Mouse (Mus musculus) G1E-ER4 (cell line): ENCODE measurements around the gene Shc1. TPM values are rescaled to one million over a fixed set of nuclear protein-coding genes. Genes with fewer than 3 reads are reported as not detected.

ENCODE experiments used
- GATA1 ChIP-seq: IDR thresholded peaks from one replicate; pipeline ENCODE4 v1.8.0; 2012; ENCODE audit warnings: low read length, inconsistent platforms
- polyA plus RNA-seq: library from polyadenylated mRNA; stranded (reverse); fragments of >175 nt; gene quantifications from 2 replicates; pipeline ENCODE4 v1.2.3, GENCODE M21; 2012

Shc1 gene
- polyA plus RNA-seq, 1 experiment, result 171 TPM

DNA sequence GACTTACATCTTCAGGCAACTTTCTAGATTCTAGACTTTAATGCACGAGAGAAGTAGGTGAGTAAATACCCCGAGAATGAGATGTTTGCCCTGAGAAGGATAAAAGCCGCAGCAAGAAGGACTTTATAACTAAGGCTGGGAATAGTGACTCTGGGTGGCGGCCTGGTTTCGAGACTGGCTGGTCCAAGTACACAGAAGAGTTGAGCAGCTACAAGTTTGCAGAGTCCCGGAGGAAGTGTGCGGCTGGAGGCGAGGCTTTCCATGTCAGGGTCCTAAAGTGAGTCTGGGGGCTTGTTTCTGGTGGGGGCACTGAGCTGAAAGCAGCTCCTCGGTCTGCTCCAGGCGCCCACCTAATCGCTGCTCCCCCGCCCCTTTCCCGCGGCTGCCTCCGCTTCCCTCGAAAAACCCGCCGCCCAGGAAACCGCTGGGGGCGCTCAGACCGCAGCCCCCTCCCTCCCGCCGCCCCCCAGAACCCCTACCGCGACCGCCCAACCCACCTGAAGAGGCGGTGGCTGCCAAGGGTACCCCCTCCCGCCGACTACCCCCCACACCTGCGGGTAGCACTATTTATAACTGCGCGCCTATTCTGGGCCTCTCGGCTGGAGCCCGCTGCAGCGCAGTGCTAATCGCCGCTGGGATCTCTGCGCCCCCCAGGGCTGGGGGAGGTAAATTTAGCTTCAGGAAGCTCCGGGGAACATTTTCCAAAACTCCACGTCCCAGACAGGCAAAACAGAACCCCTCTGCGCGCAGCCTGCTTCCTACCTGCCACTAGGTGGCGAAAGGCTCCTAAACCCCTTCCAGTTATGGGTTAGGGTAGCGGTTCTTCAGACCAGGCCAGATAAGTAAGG, 22.2 kb upstream of the Shc1 start:
- TF ChIP-seq GATA1, result no peak

DNA sequence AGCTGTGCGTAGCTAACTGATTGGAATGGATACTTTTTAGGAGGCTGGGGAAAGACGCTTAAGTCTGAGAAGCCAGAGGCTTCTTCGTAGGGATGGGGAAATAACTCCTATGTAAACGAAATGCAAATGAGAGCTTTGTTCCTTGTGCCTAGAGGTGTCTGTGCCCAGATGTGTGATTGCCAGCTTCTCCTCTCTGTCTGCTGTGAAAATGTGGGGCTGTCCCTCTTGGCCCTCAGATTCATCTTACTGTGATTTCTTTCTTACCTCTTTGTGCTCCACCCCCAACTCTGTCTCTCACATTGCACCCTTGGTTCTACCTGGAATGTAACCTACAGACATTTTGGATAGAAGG, 21.6 kb upstream of the Shc1 start:
- TF ChIP-seq GATA1, result no peak

DNA sequence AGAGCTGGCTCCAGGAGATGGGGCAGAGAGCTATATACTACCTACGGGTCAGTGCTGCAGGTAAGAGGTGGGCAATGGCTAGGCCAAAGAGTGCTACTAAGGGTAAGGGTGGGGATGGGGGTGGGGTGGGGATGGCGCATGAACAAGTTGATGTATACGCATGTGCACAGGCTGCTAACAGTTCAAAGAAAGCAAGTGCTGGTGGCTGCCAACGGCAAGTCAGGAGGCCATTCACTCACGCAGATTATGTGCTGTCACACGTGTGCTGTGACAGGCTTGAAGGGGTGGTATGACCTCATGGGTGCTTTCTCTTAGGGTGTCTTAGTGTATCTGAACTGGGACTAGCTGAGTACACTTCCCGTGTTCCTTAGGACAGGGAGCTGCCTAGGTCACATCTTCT, 16.9 kb upstream of the Shc1 start:
- no peak for TF ChIP-seq GATA1

DNA sequence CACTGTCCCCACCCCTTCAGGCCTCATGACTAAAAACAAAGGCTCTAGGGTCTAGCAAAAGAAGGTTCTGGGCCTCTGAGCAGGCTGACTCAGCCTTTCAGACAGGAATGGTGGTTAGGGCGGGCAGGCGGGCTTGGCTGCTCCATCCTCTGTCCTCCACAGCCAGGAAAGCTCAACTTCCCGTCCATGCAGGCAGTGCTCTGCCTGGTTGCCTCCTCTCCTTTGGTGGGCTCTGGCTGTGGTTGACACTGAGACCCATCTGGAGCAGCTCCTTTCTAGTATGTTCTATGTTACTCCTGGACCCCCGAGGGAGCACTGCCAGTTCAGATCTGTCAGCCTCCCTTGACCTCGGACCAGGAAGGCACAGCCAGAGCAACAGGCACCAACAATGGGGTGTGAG, 15.6 kb upstream of the Shc1 start, which contains the start of gene Lenep:
Gene Lenep, minus strand, starts transcription at position 101 of the 400 bp plus-strand sequence.
- no peak for TF ChIP-seq GATA1

DNA sequence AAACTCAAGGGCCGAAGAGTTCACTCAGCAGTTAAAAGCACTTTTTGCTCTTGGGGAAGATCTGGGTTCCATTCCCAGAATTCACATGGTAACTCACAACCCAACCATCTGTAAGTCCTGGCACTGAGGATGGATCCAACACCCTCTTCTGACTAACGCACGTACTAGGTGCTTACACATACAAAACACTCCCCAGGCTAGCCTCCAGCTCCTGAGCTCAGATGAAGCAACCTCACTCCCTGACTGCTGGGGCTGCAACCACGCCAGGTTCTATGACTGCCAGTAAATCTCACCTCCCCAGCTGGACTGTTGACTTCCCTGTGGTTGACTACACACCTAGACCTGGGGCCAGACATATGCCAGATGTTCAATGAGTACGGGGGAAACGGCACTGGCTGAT, 11.4 kb upstream of the Shc1 start:
- TF ChIP-seq GATA1, result no peak

DNA sequence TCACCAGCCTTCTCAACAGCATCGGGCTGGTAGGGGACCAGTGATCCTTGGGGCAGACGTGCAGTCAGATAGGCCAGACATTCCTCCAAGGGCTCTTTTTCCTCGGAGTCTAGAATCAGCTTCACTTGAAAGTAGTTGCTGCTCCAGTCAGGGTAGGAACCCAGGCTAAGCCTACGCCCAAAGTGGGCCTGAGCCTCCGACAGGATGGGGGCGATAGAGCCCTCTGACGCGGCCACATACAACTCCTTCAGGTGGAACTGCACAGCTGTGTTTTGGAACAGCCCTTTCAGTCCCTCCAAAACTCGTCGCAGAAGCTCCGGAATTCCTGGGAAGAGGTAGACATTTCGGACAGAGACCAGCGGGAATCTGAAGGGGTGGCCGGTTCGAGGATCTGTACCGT, 9.8 kb upstream of the Shc1 start:
- no peak for TF ChIP-seq GATA1

DNA sequence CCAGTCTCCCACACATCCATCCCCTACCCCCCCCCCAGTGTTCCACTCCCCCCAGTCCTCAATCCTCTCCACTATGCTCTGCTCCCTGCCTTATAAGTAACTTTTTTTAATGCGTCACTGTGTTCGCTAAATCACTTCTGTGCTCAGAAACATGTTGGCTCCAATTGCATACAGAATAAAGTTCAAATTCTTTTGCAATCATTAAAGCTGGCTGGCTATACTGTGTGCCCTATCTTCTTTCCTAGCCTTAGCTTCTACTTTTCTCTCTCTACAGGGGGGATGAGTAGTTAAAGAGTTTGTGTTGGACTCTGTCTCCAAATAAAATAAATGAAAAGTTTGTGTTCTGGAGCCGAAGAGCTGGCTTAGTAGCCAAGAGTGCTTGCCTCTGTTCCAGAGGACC, 8.5 kb upstream of the Shc1 start:
- TF ChIP-seq GATA1, result no peak

DNA sequence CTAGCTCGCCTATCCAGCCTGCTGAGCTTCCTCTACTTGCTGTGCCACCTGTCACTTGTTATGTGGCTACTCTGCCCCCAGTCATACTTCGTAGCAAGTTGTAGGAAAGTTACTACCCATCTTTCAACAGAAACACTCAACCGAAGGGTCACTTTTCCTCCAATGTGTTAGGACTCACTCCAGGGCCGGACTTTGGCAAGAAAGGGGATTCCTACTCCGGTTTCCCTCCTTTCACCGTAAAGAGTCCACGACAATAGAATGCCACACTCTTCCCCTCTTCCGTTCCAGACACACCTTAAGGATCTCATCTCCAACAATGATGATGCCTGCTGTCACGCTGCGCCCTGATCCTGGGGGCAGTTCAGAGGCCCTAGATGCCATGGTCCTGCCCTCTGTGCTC, 7.4 kb upstream of the Shc1 start:
- TF ChIP-seq GATA1, result no peak

DNA sequence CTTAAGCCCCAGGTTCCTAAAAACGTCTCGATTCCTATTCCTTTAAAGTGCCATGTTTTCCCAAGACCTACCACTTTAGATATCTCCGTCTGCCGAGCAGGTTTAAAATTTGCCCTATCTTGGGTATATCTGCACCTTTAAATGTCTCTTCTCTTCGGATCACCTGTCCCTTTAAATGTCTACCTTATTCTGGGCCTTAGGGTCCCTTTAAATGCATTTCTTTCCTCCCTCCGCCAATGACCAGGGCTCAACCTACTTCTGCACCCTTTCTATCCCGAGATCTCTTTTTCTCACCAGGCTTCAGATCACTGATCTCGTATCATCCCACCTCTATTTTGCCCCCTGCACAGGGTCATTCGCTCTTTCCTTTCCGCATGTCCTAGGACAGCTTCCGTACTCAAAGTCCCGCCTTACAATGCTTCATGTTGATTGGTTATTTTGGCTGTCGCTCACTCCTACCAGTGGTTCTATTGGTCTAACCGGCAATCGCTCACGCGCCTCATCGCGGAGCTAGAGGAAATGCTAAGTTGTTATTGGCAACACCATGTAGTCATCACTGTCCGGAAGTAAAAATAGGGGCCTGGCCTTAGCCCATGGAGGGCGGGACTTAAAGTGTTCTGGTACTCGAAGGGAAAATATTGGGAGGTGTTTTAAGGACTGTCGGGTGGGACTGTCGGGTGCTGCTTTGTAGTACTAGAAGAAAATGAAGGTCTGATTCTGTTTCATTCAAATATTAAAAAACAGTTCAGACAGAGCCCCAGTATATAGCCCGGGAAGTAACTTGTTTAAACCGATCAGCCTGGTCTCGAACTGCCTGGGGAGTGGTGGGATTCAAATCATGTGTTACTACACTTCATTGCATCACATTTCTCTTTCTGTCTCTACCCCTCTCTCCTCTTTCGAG, 6.5 kb upstream of the Shc1 start, which contains the start of gene Flad1:
Gene Flad1, minus strand, starts transcription at position 381 of the 904 bp plus-strand sequence.
- TF ChIP-seq GATA1, result no peak

DNA sequence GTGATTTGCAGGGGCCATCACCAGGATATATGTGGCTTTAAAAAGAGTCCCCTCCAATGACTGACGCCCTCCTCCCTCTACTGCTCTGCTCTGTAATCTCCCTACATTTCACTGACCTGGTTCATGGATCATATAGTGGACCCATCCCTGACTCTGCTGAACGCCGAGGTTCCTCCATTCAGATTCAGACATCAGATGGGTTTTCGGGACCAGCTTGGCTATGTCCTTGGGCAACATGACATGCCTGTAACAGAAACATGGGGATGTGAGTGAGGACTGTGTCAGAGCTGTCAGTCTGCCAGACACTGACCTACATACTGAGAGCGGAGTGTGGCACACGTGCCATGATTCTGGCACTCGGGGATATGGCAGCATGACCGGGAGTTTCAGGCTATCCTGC, 2.1 kb upstream of the Shc1 start:
- no peak for TF ChIP-seq GATA1

DNA sequence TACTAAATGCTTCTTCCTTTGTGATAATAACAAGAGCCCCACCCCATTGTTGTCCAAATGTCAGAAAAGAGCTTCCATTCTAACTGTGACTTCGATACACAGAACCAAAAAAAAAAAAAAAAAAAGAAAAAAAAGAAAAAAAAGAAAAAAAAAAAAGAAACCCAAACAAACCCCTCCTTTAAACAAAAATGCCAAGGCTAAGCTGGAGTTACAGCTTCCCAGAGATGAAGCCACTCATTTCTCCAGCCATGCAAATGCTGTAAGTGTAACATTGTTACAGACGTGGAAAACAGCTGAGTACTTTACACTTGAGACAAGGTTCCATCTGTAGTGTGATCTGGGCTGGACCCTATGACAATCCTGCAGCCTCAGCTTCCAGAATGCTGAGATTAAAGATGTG, 1.1 kb upstream of the Shc1 start:
- no peak for TF ChIP-seq GATA1

DNA sequence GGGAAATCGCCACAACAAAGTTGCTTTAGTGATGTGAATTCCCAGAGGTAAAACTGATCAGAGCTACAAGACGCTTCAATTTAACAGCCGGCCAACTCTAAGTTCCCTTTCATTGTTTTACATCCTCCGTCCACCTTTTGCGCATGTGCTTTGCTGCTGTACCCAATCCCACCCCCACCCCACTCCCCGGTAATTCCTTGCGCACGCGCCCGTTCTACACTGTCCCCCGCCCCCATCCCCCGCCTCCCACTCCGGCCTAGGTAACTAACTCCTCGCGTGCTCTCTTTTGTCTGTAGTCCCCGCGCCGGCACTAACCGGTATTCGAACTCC, 438 bp upstream of the Shc1 start:
- no peak for TF ChIP-seq GATA1

DNA sequence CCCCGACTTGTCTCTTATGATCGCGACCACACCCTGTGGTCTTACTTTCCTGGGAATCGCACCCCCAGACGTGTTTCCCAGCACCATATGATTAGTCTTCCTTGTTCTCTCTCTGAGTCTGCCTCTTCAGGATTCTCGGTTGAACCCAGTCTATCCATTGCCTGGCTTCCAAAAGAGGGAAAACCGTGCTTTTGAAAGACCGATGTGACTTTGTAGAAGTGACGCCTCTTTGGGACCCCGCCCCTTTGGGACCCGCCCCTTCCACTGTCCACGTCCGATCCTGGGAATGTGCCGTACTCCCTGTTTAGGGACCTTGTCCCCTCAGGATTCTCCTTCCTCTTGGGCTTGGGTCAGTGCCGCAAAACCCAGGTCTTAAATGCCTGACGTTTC, 613 bp downstream of the Shc1 start:
- TF ChIP-seq GATA1, result no peak

DNA sequence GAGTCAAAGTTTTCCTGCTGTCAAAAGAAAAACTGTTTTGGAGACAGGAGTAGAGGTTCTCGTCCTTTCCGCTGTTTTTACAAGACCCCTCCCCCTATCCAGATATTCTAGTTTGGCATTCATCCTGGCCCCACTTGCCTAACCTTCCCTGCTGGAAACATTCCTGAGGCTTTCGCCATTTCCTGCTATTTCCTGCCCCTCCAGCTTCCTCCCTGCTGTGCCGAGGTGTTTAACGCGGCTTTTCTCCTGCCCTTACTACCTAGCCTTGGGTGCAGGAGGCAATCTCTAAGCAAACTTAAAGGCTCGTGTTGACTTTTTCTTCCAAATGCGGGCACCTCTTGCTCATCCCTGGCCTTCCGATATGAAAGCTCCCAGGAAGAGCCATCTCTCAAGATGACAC, 1.3 kb downstream of the Shc1 start:
- TF ChIP-seq GATA1, result no peak

DNA sequence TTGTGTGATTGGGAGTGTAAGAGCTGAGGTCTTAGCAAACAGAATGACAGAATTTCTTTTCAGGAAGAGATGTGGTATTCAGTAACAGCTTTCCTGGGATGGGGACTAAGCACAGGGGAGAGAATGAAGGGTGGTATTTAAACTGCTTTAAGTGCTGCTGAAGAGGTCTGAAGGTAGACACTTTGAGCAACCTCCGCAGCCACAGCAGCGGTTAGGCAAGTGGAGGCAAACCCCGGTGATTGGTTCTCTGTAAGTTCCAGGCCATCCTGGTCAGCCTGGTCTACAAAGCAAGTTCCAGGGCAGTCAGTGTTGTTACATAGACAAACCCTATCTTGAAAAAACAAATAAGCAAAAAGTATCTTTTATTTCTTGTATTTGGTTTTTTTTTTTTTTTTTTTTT, 1.7 kb downstream of the Shc1 start:
- no peak for TF ChIP-seq GATA1

DNA sequence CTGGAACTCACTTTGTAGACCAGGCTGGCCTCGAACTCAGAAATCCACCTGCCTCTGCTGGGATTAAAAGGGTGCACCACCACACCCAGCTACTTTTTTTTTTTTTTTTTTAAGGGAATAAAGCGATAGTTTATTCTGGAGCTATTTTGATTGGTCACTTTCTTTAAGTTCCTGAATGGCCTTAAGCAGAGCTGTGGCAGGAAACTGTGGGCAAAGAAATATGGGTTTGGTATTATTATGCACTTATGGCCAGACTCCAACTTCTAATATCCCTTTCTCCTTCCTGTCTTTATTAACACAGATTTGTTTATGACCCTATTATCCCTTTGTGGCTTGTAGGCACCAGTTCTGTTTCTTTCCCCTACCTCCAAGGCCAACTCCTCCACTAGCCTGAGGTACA, 2.2 kb downstream of the Shc1 start:
- no peak for TF ChIP-seq GATA1
